Mouse (Mus musculus): ENCODE data around the gene Bmper. TPM values are rescaled to one million over a fixed set of nuclear protein-coding genes. Genes with fewer than 3 reads are reported as not detected.

Bmper gene
- polyA plus RNA-seq, 1 experiment from 2014 or later: 7.8 TPM

GRCm38 (mm10) chr9:23236635-23237279 lies 13.9 kb downstream of the Bmper start:
- Histone ChIP-seq H3K27ac (no peak overlapping the region), H3K4me2 (no peak overlapping the region), H3K4me3 (no peak overlapping the region), H3K9ac (no peak overlapping the region), H3K27me3 (no peaks in the 10 kb centered on the region), H3K36me3 (no peaks in the 10 kb centered on the region), H3K9me3 (replicated peaks) (no peaks in the 10 kb centered on the region), H3K4me1 (replicated peaks) (peaks cover 12% of the 10 kb centered on the region)
- WGBS: 71% methylated on average over 6 of the region's 6 CpGs
- no peak for ATAC-seq (replicated peaks; ENCODE audit: insufficient number of reproducible peaks, insufficient read depth, low FRiP score, low read depth)

GRCm38 (mm10) chr9:23239011-23239410 lies 16.1 kb downstream of the Bmper start:
- no peaks in the 10 kb centered on the region for H3K9me3 ChIP-seq (replicated peaks)
- H3K36me3 ChIP-seq: no peaks in the 10 kb centered on the region
- no peak overlapping the region for H3K27ac ChIP-seq
- WGBS: 44% methylated on average over 2 of the region's 2 CpGs
- peaks cover 12% of the 10 kb centered on the region for H3K4me1 ChIP-seq (replicated peaks)
- H3K4me2 ChIP-seq: no peak overlapping the region
- peak; percentile 60; the same call in 1 of the 2 replicates for ATAC-seq (replicated peaks; ENCODE audit: insufficient number of reproducible peaks, insufficient read depth, low FRiP score, low read depth)
- no peak overlapping the region for H3K4me3 ChIP-seq
- no peak overlapping the region for H3K9ac ChIP-seq
- no peaks in the 10 kb centered on the region for H3K27me3 ChIP-seq

- Histone ChIP-seq H3K36me3 (no peaks in the 10 kb centered on the region), H3K9me3 (replicated peaks) (no peaks in the 10 kb centered on the region), H3K4me1 (replicated peaks) (peaks cover 7% of the 10 kb centered on the region), H3K9ac (no peak overlapping the region), H3K27me3 (no peaks in the 10 kb centered on the region), H3K4me3 (no peak overlapping the region), H3K4me2 (no peak overlapping the region), H3K27ac (no peak overlapping the region)
- no peak for ATAC-seq (replicated peaks; ENCODE audit: insufficient number of reproducible peaks, insufficient read depth, low FRiP score, low read depth)
- 58% methylated on average over 3 of the region's 3 CpGs for WGBS
Measured at GRCm38 (mm10) chr9:23242911-23243310, 20.0 kb downstream of the Bmper start.

- WGBS: 53% methylated on average over 6 of the region's 6 CpGs
- H3K4me3 ChIP-seq: no peak overlapping the region
- no peaks in the 10 kb centered on the region for H3K9me3 ChIP-seq (replicated peaks)
- no peak for ATAC-seq (replicated peaks; ENCODE audit: insufficient number of reproducible peaks, insufficient read depth, low FRiP score, low read depth)
- H3K27me3 ChIP-seq: no peaks in the 10 kb centered on the region
- H3K4me1 ChIP-seq (replicated peaks): peaks cover 7% of the 10 kb centered on the region
- no peak overlapping the region for H3K4me2 ChIP-seq
- H3K36me3 ChIP-seq: no peaks in the 10 kb centered on the region
- H3K27ac ChIP-seq: no peak overlapping the region
- no peak overlapping the region for H3K9ac ChIP-seq
Measured at GRCm38 (mm10) chr9:23243869-23244268, 21.0 kb downstream of the Bmper start.

GRCm38 (mm10) chr9:23246389-23246788 lies 23.5 kb downstream of the Bmper start:
- WGBS: 80% methylated on average over 9 of the region's 9 CpGs
- ATAC-seq (replicated peaks; ENCODE audit: insufficient number of reproducible peaks, insufficient read depth, low FRiP score, low read depth): no peak
- H3K4me2 ChIP-seq: no peak overlapping the region
- H3K27me3 ChIP-seq: no peaks in the 10 kb centered on the region
- H3K27ac ChIP-seq: no peak overlapping the region
- H3K9ac ChIP-seq: no peak overlapping the region
- no peak overlapping the region for H3K4me3 ChIP-seq
- no peaks in the 10 kb centered on the region for H3K36me3 ChIP-seq
- no peaks in the 10 kb centered on the region; the same call in 1 of the 2 replicates for H3K4me1 ChIP-seq (replicated peaks)
- H3K9me3 ChIP-seq (replicated peaks): no peaks in the 10 kb centered on the region

GRCm38 (mm10) chr9:23250026-23250425 lies 27.1 kb downstream of the Bmper start:
- no peak for ATAC-seq (replicated peaks; ENCODE audit: insufficient number of reproducible peaks, insufficient read depth, low FRiP score, low read depth)
- H3K27ac ChIP-seq: no peak overlapping the region
- no peak overlapping the region for H3K4me3 ChIP-seq
- H3K4me2 ChIP-seq: no peak overlapping the region
- H3K27me3 ChIP-seq: no peaks in the 10 kb centered on the region
- H3K4me1 ChIP-seq (replicated peaks): peaks cover 12% of the 10 kb centered on the region
- WGBS: 7% methylated on average over 5 of the region's 5 CpGs
- H3K36me3 ChIP-seq: no peaks in the 10 kb centered on the region
- no peaks in the 10 kb centered on the region for H3K9me3 ChIP-seq (replicated peaks)
- no peak overlapping the region for H3K9ac ChIP-seq

- no peak for ATAC-seq (replicated peaks; ENCODE audit: insufficient number of reproducible peaks, insufficient read depth, low FRiP score, low read depth)
- peaks cover 13% of the 10 kb centered on the region for H3K4me1 ChIP-seq (replicated peaks)
- no peak overlapping the region for H3K9ac ChIP-seq
- no peak overlapping the region for H3K4me2 ChIP-seq
- H3K9me3 ChIP-seq (replicated peaks): no peaks in the 10 kb centered on the region
- no peaks in the 10 kb centered on the region for H3K27me3 ChIP-seq
- H3K36me3 ChIP-seq: no peaks in the 10 kb centered on the region
- 69% methylated on average over 6 of the region's 6 CpGs for WGBS
- no peak overlapping the region for H3K27ac ChIP-seq
- H3K4me3 ChIP-seq: no peak overlapping the region
Measured at GRCm38 (mm10) chr9:23251001-23251400, 28.1 kb downstream of the Bmper start.

GRCm38 (mm10) chr9:23253624-23254023 lies 30.7 kb downstream of the Bmper start:
- WGBS: 74% methylated on average over 6 of the region's 6 CpGs
- peak overlapping the region; percentile 61; the same call in 1 of the 2 replicates for H3K4me2 ChIP-seq

GRCm38 (mm10) chr9:23254237-23255214 lies 31.6 kb downstream of the Bmper start:
- Histone ChIP-seq H3K4me1 (replicated peaks) (peaks cover 13% of the 10 kb centered on the region), H3K36me3 (no peaks in the 10 kb centered on the region), H3K9me3 (replicated peaks) (no peaks in the 10 kb centered on the region), H3K4me2 (peak overlapping the region; percentile 61), H3K9ac (no peak overlapping the region), H3K4me3 (peak overlapping the region; percentile 31), H3K27me3 (no peaks in the 10 kb centered on the region), H3K27ac (no peak overlapping the region)
- ATAC-seq (replicated peaks; ENCODE audit: insufficient number of reproducible peaks, insufficient read depth, low FRiP score, low read depth): no peak
- WGBS: 44% methylated on average over 37 of the region's 37 CpGs

More at GRCm38 (mm10) chr9:23253624-23254023, 30.7 kb downstream of the Bmper start:
- Histone ChIP-seq H3K4me3 (no peak overlapping the region), H3K9me3 (replicated peaks) (no peaks in the 10 kb centered on the region), H3K36me3 (no peaks in the 10 kb centered on the region), H3K27me3 (no peaks in the 10 kb centered on the region), H3K9ac (no peak overlapping the region), H3K27ac (no peak overlapping the region), H3K4me1 (replicated peaks) (peaks cover 13% of the 10 kb centered on the region)
- ATAC-seq (replicated peaks; ENCODE audit: insufficient number of reproducible peaks, insufficient read depth, low FRiP score, low read depth): no peak

GRCm38 (mm10) chr9:23255841-23256240 lies 33.0 kb downstream of the Bmper start:
- 80% methylated on average over 2 of the region's 2 CpGs for WGBS
- no peak overlapping the region for H3K27ac ChIP-seq
- peaks cover 13% of the 10 kb centered on the region for H3K4me1 ChIP-seq (replicated peaks)
- H3K36me3 ChIP-seq: no peaks in the 10 kb centered on the region
- no peak for ATAC-seq (replicated peaks; ENCODE audit: insufficient number of reproducible peaks, insufficient read depth, low FRiP score, low read depth)
- H3K27me3 ChIP-seq: no peaks in the 10 kb centered on the region
- no peak overlapping the region for H3K4me3 ChIP-seq
- no peak overlapping the region for H3K9ac ChIP-seq
- H3K9me3 ChIP-seq (replicated peaks): no peaks in the 10 kb centered on the region
- H3K4me2 ChIP-seq: no peak overlapping the region

- 76% methylated on average over 2 of the region's 2 CpGs for WGBS
- Histone ChIP-seq H3K9ac (no peak overlapping the region), H3K27me3 (no peaks in the 10 kb centered on the region), H3K4me2 (no peak overlapping the region), H3K36me3 (no peaks in the 10 kb centered on the region), H3K4me1 (replicated peaks) (peaks cover 13% of the 10 kb centered on the region), H3K9me3 (replicated peaks) (no peaks in the 10 kb centered on the region), H3K27ac (no peak overlapping the region), H3K4me3 (no peak overlapping the region)
- no peak for ATAC-seq (replicated peaks; ENCODE audit: insufficient number of reproducible peaks, insufficient read depth, low FRiP score, low read depth)
Measured at GRCm38 (mm10) chr9:23256576-23256975, 33.7 kb downstream of the Bmper start.
